Comparison of ENCODE assay signal across 32 mouse cellular contexts in genomic region chr11:107931288-107931687, GRCm38 (mm10). TPM values are rescaled to one million over a fixed set of nuclear protein-coding genes. Genes with fewer than 3 reads are reported as not detected.
DNase-seq lines count a peak whose midpoint lies in the region; ATAC-seq and TF ChIP-seq lines count a peak whose summit lies in the region.
"Had no signal": no experiment of that assay in that cellular context is flagged by ENCODE, and none has a peak within 500 bp of the region (broad histone marks: within the 10 kb centered on the region; RNA-seq: fewer than 3 reads in every experiment).

No protein-coding gene starts in this region.

- ATAC-seq in granulocyte monocyte progenitor cell, adult 5-6 weeks (replicated peaks; ENCODE audit: poor library complexity, severe bottlenecking): no peak
- ATAC-seq: activated CD4-positive, CD25-positive, alpha-beta regulatory T cell, adult 4 months; forebrain, embryonic 14.5 days; forebrain, postnatal 0 days; hindbrain, postnatal 0 days; inflammation-experienced regulatory T-cells, adult 6 months; intestine, embryonic 16.5 days; Patski had no signal

- H3K27me3 ChIP-seq in testis, adult 2 months (ENCODE audit: control insufficient read depth, insufficient read depth, low read length): no peaks in the 10 kb centered on the region
- H3K27me3 ChIP-seq: CH12.LX; embryonic facial prominence, embryonic 12.5 days; embryonic facial prominence, embryonic 15.5 days; heart, embryonic 12.5 days; heart, embryonic 15.5 days had no signal

- H3K4me3 ChIP-seq in testis, adult 2 months (ENCODE audit: control insufficient read depth, low read depth, low read length): peak overlapping the region; percentile 53
- H3K4me3 ChIP-seq: embryonic facial prominence, embryonic 12.5 days; embryonic facial prominence, embryonic 15.5 days; heart, embryonic 12.5 days; heart, embryonic 15.5 days had no signal

- no peak for TF ChIP-seq POLR2A in testis, adult 2 months (IDR thresholded peaks at IDR 0.05; ENCODE audit: control insufficient read depth, low read depth, low read length)

- no peak overlapping the region for H3K27ac ChIP-seq in testis, adult 2 months (ENCODE audit: control insufficient read depth, insufficient read depth, low read depth, low read length)
- H3K27ac ChIP-seq: embryonic facial prominence, embryonic 12.5 days; embryonic facial prominence, embryonic 15.5 days; heart, embryonic 15.5 days; hindbrain, embryonic 14.5 days; hindbrain, postnatal 0 days had no signal

- H3K36me3 ChIP-seq in testis, adult 2 months (ENCODE audit: control insufficient read depth, insufficient read depth, low read length): no peaks in the 10 kb centered on the region
- H3K36me3 ChIP-seq: embryonic facial prominence, embryonic 12.5 days; embryonic facial prominence, embryonic 15.5 days; G1E; heart, embryonic 12.5 days; heart, embryonic 15.5 days had no signal

- no peak for DNase-seq in testis, postnatal 10 days (ENCODE audit: low spot score)
- peak; percentile 92 for DNase-seq in R1 (ENCODE audit: low read depth, low spot score)
- DNase-seq in testis, postnatal 14 days (ENCODE audit: low spot score): peak; percentile 39
- no peak for DNase-seq in kidney, postnatal 10 days
- DNase-seq: adrenal gland, adult 8-10 months; adrenal gland, postnatal 36 days; B cell, adult 2 months; cerebellum, adult 18-20 months; cerebellum, adult 9-10 months; cerebellum, postnatal 14 days; forebrain, postnatal 0 days; gastrocnemius, postnatal 14 days; heart, adult 18-20 months; heart, postnatal 10 days; heart, postnatal 36 days; kidney, adult 18-20 months had no signal

- no peak for TF ChIP-seq CTCF in testis, adult 2 months (IDR thresholded peaks at IDR 0.05; ENCODE audit: control insufficient read depth, insufficient read depth, insufficient replicate concordance, low read depth, low read length)

- peaks cover 2% of the 10 kb centered on the region; the same call in 1 of the 2 replicates for H3K4me1 ChIP-seq in testis, adult 2 months (ENCODE audit: control insufficient read depth, insufficient read depth, low read length)
- H3K4me1 ChIP-seq: embryonic facial prominence, embryonic 12.5 days; embryonic facial prominence, embryonic 15.5 days; heart, embryonic 12.5 days; heart, embryonic 15.5 days had no signal

RNA-seq across cellular contexts. Expression of gene Cacng5, which starts 16.4 kb away (rescaled TPM):
- 8.9 and 9.2 TPM in 2 replicates for polyA plus RNA-seq in testis, adult 2 months (2012; rRNA removed)
- total RNA-seq in granulocyte monocyte progenitor cell, adult 5-6 weeks (2014; fragmentation: Nextera tagmentation): not detected in 2 replicates
- total RNA-seq in granulocyte monocyte progenitor cell, adult 5-6 weeks (2017): not detected in 2 replicates
- total RNA-seq: CH12.LX; G1E; gastrocnemius, adult 18-20 months; heart, adult 18-20 months had no signal
- polyA plus RNA-seq: activated CD4-positive, CD25-positive, alpha-beta regulatory T cell, adult 4 months; G1E; heart, embryonic 12.5 days; inflammation-experienced regulatory T-cells, adult 6 months; Patski had no signal

Comparison
In these comparisons a context has a peak if more than half of its experiments do, and no peak if none do; other contexts are left out.
1. DNase-seq: peak in R1 (single experiment) and testis, postnatal 14 days (single experiment); none in testis, postnatal 10 days (single experiment) and kidney, postnatal 10 days (single experiment).